ENCODE assay signal across 8 mouse cellular contexts in genomic region chr14:62965811-62966520, GRCm38 (mm10). TPM values are rescaled to one million over a fixed set of nuclear protein-coding genes. Genes with fewer than 3 reads are reported as not detected.
DNase-seq lines count a peak whose midpoint lies in the region; ATAC-seq and TF ChIP-seq lines count a peak whose summit lies in the region.

No protein-coding gene starts in this region.

- no peaks in the 10 kb centered on the region for H3K27me3 ChIP-seq in kidney, adult 2 months (replicated peaks; ENCODE audit: control insufficient read depth, insufficient read depth, low read length)
- H3K27me3 ChIP-seq in heart, embryonic 13.5 days (replicated peaks), result no peaks in the 10 kb centered on the region
- H3K27me3 ChIP-seq in limb, embryonic 13.5 days, result no peaks in the 10 kb centered on the region
- no peaks in the 10 kb centered on the region for H3K27me3 ChIP-seq in neural tube, embryonic 13.5 days

- no peak for TF ChIP-seq CTCF in kidney, adult 2 months (conservative IDR thresholded peaks at IDR 0.05; ENCODE audit: insufficient read depth, insufficient read length, low read depth, low read length)

- ATAC-seq in heart, embryonic 13.5 days (ENCODE audit: extremely low read depth, insufficient number of reproducible peaks, low FRiP score, low TSS enrichment), result no peak
- ATAC-seq in limb, embryonic 13.5 days (ENCODE audit: low FRiP score, low read depth), result no peak
- no peak for ATAC-seq in neural tube, embryonic 13.5 days (ENCODE audit: low read depth)

- H3K9me3 ChIP-seq in heart, embryonic 13.5 days, result no peaks in the 10 kb centered on the region
- H3K9me3 ChIP-seq in limb, embryonic 13.5 days, result no peaks in the 10 kb centered on the region
- no peaks in the 10 kb centered on the region for H3K9me3 ChIP-seq in neural tube, embryonic 13.5 days

- H3K9ac ChIP-seq in heart, embryonic 13.5 days, result peak overlapping the region; percentile 73
- H3K9ac ChIP-seq in limb, embryonic 13.5 days, result peak overlapping the region; percentile 21; the same call in 1 of the 2 replicates
- H3K9ac ChIP-seq in neural tube, embryonic 13.5 days, result peak overlapping the region; percentile 22; the same call in 1 of the 2 replicates

- 0 out of 2 replicates have a peak overlapping the region, but pooled peaks have one; percentile 5 for H3K4me3 ChIP-seq in kidney, adult 2 months (ENCODE audit: insufficient read depth, low read depth, low read length)
- H3K4me3 ChIP-seq in heart, embryonic 13.5 days, result peak overlapping the region; percentile 48
- peak overlapping the region; percentile 34 for H3K4me3 ChIP-seq in limb, embryonic 13.5 days
- peak overlapping the region; percentile 23 for H3K4me3 ChIP-seq in neural tube, embryonic 13.5 days

- peak overlapping the region; percentile 71 for H3K4me2 ChIP-seq in heart, embryonic 13.5 days
- H3K4me2 ChIP-seq in limb, embryonic 13.5 days (replicated peaks), result peak overlapping the region; percentile 59
- H3K4me2 ChIP-seq in neural tube, embryonic 13.5 days, result peak overlapping the region; percentile 49

- no peaks in the 10 kb centered on the region for H3K36me3 ChIP-seq in kidney, adult 2 months (ENCODE audit: control insufficient read depth, insufficient read depth, low read length)
- peaks cover 6% of the 10 kb centered on the region; the same call in 1 of the 2 replicates for H3K36me3 ChIP-seq in heart, embryonic 13.5 days
- peaks cover 5% of the 10 kb centered on the region; the same call in 1 of the 2 replicates for H3K36me3 ChIP-seq in limb, embryonic 13.5 days
- H3K36me3 ChIP-seq in neural tube, embryonic 13.5 days, result peaks cover 6% of the 10 kb centered on the region

- no peak for TF ChIP-seq POLR2A in kidney, adult 2 months (IDR thresholded peaks at IDR 0.05; ENCODE audit: low read depth, low read length)

- H3K4me1 ChIP-seq in kidney, adult 2 months (ENCODE audit: control insufficient read depth, insufficient read depth, low read length), result no peaks in the 10 kb centered on the region
- H3K4me1 ChIP-seq in heart, embryonic 13.5 days, result peaks cover 20% of the 10 kb centered on the region
- peaks cover 12% of the 10 kb centered on the region for H3K4me1 ChIP-seq in limb, embryonic 13.5 days
- H3K4me1 ChIP-seq in neural tube, embryonic 13.5 days (replicated peaks), result peaks cover 12% of the 10 kb centered on the region

- no peak overlapping the region for H3K27ac ChIP-seq in kidney, adult 2 months (ENCODE audit: insufficient read depth, low read depth, low read length)
- H3K27ac ChIP-seq in heart, embryonic 13.5 days (replicated peaks), result peak overlapping the region; percentile 46
- H3K27ac ChIP-seq in limb, embryonic 13.5 days, result no peak overlapping the region
- H3K27ac ChIP-seq in neural tube, embryonic 13.5 days (replicated peaks), result no peak overlapping the region

- DNase-seq in kidney, adult 2 months, result peak; percentile 16
- no peak for DNase-seq in kidney, adult 18-20 months
- DNase-seq in ovary, postnatal 14 days (ENCODE audit: low spot score), result no peak
- DNase-seq in layer of hippocampus, adult 18-20 months (ENCODE audit: low spot score in 2 of 2), result no peak
- DNase-seq in spleen, adult 12 weeks (ENCODE audit: low spot score), result no peak

- 16% methylated on average over 15 of the region's 15 CpGs for WGBS in kidney, adult 2 months
- 16% methylated on average over 15 of the region's 15 CpGs for WGBS in heart, embryonic 13.5 days
- WGBS in limb, embryonic 13.5 days, result 14% methylated on average over 15 of the region's 15 CpGs
- 19% methylated on average over 15 of the region's 15 CpGs for WGBS in neural tube, embryonic 13.5 days

RNA-seq across cellular contexts. Expression of gene Defb48, which starts 18.3 kb away (rescaled TPM):
- not detected in 2 replicates for polyA plus RNA-seq in kidney, adult 2 months (2012; rRNA removed)
- not detected in 2 replicates for polyA plus RNA-seq in heart, embryonic 13.5 days (2015; fragmentation: Nextera tagmentation; extraction: Ambion mirVana)
- not detected in 2 replicates for polyA plus RNA-seq in limb, embryonic 13.5 days (2015; fragmentation: Nextera tagmentation; extraction: Ambion mirVana)
- polyA plus RNA-seq in neural tube, embryonic 13.5 days (2015; fragmentation: Nextera tagmentation; extraction: Ambion mirVana), result not detected in 2 replicates
- total RNA-seq in layer of hippocampus, adult 18-20 months (2021), result not detected

RNA-seq across cellular contexts. Expression of gene Defb47, which starts 31.9 kb away (rescaled TPM):
- not detected in 2 replicates for polyA plus RNA-seq in kidney, adult 2 months (2012; rRNA removed)
- polyA plus RNA-seq in heart, embryonic 13.5 days (2015; fragmentation: Nextera tagmentation; extraction: Ambion mirVana), result not detected in 2 replicates
- not detected in 2 replicates for polyA plus RNA-seq in limb, embryonic 13.5 days (2015; fragmentation: Nextera tagmentation; extraction: Ambion mirVana)
- polyA plus RNA-seq in neural tube, embryonic 13.5 days (2015; fragmentation: Nextera tagmentation; extraction: Ambion mirVana), result not detected in 2 replicates
- total RNA-seq in layer of hippocampus, adult 18-20 months (2021), result not detected

RNA-seq across cellular contexts. Expression of gene Defb43, which starts 45.6 kb away (rescaled TPM):
- polyA plus RNA-seq in kidney, adult 2 months (2012; rRNA removed), result not detected in 2 replicates
- polyA plus RNA-seq in heart, embryonic 13.5 days (2015; fragmentation: Nextera tagmentation; extraction: Ambion mirVana), result not detected in 2 replicates
- polyA plus RNA-seq in limb, embryonic 13.5 days (2015; fragmentation: Nextera tagmentation; extraction: Ambion mirVana), result not detected in 2 replicates
- polyA plus RNA-seq in neural tube, embryonic 13.5 days (2015; fragmentation: Nextera tagmentation; extraction: Ambion mirVana), result not detected in 2 replicates
- total RNA-seq in layer of hippocampus, adult 18-20 months (2021), result not detected

Comparison
In these comparisons a context has a peak if more than half of its experiments do, and no peak if none do; other contexts are left out.
1. H3K9ac ChIP-seq: peak in every context shown above with its lines; median percentile 73 in heart, embryonic 13.5 days; 22 in neural tube, embryonic 13.5 days; 21 in limb, embryonic 13.5 days.